Mouse (Mus musculus): ENCODE results near the gene Zfp940.

- TF ChIP-seq CTCF (IDR thresholded peaks at IDR 0.05; ENCODE audit: low read depth, low read length) (no peak), POLR2A (IDR thresholded peaks at IDR 0.05; ENCODE audit: borderline replicate concordance, low read depth, low read length) (no peak)
These were observed 67.6 kb downstream of the Zfp940 start for GRCm38 (mm10) chr7:29785888-29786287.

Data from bone marrow macrophage, adult 2 months (primary cell).